Mouse (Mus musculus): ENCODE data around the gene Zfp820. TPM values are rescaled to one million over a fixed set of nuclear protein-coding genes. Genes with fewer than 3 reads are reported as not detected.
"Not testable (repeated sequence)": the region's sequence is repeated elsewhere in the genome, so short reads cannot be mapped to it uniquely, and the experiment has no call there.

Gene Zfp820
- 5.4 and 6.4 TPM in 2 replicates for polyA plus RNA-seq (2015; fragmentation: Nextera tagmentation; extraction: Ambion mirVana)

DNA sequence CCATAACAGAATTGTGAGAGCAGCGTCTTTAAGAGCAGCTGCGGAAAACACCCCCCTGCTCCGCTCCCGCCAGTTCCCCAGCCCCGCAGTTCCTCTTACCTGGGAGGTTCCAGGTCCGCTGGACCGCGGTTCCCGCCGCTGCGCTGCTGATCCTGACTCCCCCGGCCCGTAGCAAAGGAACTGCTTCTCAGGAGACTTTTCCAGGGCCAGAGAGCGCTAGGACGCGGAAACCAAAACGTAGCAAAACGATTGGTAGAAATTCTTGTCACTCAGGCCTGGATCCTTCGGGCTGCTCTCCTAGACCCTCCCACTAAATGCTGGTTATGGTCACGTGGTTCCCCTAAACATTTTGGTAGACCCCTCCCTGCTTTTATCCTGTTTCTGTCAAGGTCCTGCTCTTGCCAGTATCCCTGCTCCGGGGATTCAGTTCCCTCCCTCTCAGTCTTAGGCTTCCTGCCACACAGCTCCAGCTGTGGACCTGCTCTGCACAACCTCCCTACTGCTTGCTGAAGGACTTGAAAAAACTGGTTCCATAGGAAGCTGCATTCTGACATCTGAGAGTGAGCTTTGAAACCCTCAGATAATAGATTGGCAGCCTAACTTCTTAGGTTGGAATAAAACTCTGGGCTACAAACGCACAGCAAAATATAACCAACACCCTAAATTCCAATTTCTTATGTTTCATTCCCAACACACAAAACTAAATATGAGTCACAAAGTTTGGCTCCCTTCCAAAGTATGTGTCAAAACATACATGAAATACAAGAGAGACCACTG lies at the start of gene Zfp820:
Gene Zfp820 (minus strand): TSS at position 228 of the 777 bp plus-strand sequence.
- H3K4me2 ChIP-seq (replicated peaks; ENCODE audit: low read depth, low read length): peak within 1 kb of the TSS; percentile 59
- H3K27me3 ChIP-seq (ENCODE audit: insufficient read depth, low read length): no peaks in the 10 kb centered on the region
- ATAC-seq (ENCODE audit: low FRiP score, low TSS enrichment): peak; percentile 99
- H3K9ac ChIP-seq (replicated peaks; ENCODE audit: low read length): peak within 1 kb of the TSS; percentile 84
- no peaks in the 10 kb centered on the region for H3K4me1 ChIP-seq (ENCODE audit: insufficient read depth, low read length)
- peak within 1 kb of the TSS; percentile 78 for H3K4me3 ChIP-seq (ENCODE audit: low read length)
- H3K9me3 ChIP-seq (ENCODE audit: low read length): no peaks in the 10 kb centered on the region
- no peaks in the 10 kb centered on the region for H3K36me3 ChIP-seq (ENCODE audit: insufficient read depth, low read length)
- peak within 1 kb of the TSS; percentile 79 for H3K27ac ChIP-seq (ENCODE audit: low read length)
- 3% methylated on average over 22 of the region's 22 CpGs for WGBS

DNA sequence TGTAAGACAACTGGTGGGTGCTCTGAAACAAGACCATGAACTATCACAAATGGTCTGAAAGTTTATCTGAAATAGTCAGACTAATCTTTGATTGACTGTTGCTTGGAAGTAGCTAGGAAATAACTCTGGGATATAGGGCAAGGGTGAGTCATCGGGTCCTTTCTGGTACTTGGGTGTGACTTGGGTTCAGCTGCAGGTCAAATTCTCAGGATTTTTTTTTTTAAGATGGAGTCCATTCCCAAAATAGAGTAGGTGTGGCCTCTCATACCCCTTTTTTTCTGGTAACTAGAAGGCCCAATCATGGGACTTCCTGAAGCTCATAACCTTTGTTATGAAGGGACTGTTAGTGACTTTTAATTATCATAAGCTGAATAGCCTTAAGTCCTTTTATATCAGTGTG lies 25.7 kb upstream of the Zfp820 start:
- ATAC-seq (ENCODE audit: low FRiP score, low TSS enrichment): no peak
- H3K27me3 ChIP-seq (ENCODE audit: insufficient read depth, low read length): no peaks in the 10 kb centered on the region
- H3K4me1 ChIP-seq (ENCODE audit: insufficient read depth, low read length): no peaks in the 10 kb centered on the region
- no peak overlapping the region for H3K9ac ChIP-seq (replicated peaks; ENCODE audit: low read length)
- WGBS: 84% methylated on average over 1 of the region's 1 CpGs
- H3K27ac ChIP-seq (ENCODE audit: low read length): no peak overlapping the region
- no peak overlapping the region for H3K4me3 ChIP-seq (ENCODE audit: low read length)
- peaks cover under 1% of the 10 kb centered on the region; the same call in 1 of the 2 replicates for H3K9me3 ChIP-seq (ENCODE audit: low read length)
- no peaks in the 10 kb centered on the region for H3K36me3 ChIP-seq (ENCODE audit: insufficient read depth, low read length)
- no peak overlapping the region for H3K4me2 ChIP-seq (replicated peaks; ENCODE audit: low read depth, low read length)

DNA sequence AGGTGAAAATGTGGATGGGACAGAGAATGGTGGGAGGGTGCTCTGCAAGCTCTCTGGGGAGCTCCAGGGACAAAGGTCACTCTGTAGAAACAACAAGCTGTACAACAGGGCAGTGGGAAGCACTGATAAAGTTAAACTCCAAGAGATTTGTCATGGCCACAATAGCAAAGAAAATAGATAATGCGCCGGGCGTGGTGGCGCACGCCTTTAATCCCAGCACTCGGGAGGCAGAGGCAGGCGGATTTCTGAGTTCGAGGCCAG lies 680 bp upstream of the Zfp820 start:
- not testable (repeated sequence) for H3K4me2 ChIP-seq (replicated peaks; ENCODE audit: low read depth, low read length); H3K9ac ChIP-seq (replicated peaks; ENCODE audit: low read length); H3K9me3 ChIP-seq (ENCODE audit: low read length); H3K4me1 ChIP-seq (ENCODE audit: insufficient read depth, low read length); H3K27me3 ChIP-seq (ENCODE audit: insufficient read depth, low read length); H3K27ac ChIP-seq (ENCODE audit: low read length); ATAC-seq (ENCODE audit: low FRiP score, low TSS enrichment); H3K36me3 ChIP-seq (ENCODE audit: insufficient read depth, low read length); H3K4me3 ChIP-seq (ENCODE audit: low read length)
- 90% methylated on average over 7 of the region's 8 CpGs for WGBS

DNA sequence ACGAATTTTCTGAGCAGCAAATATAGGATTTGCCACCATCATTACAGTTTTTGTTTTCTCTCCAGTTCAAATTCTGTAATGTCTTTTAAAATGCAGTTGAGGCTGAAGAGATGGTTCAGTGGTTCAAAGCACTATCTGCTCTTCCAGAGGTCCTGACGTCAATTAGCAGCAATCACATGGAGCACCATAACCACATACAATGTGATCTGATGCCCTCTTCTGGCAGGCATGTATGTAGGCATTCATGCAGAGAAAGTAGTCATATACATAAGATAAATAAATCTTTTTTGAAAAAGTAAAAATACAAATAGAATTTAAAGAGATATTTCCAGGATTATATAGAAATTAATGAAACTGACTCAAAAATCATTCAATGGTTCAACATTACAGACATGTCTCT lies 7.1 kb downstream of the Zfp820 start:
- no peaks in the 10 kb centered on the region for H3K4me1 ChIP-seq (ENCODE audit: insufficient read depth, low read length)
- no peaks in the 10 kb centered on the region for H3K9me3 ChIP-seq (ENCODE audit: low read length)
- no peaks in the 10 kb centered on the region for H3K36me3 ChIP-seq (ENCODE audit: insufficient read depth, low read length)
- H3K27me3 ChIP-seq (ENCODE audit: insufficient read depth, low read length): no peaks in the 10 kb centered on the region
- WGBS: 71% methylated on average over 2 of the region's 2 CpGs
- no peak overlapping the region for H3K4me3 ChIP-seq (ENCODE audit: low read length)
- no peak overlapping the region for H3K4me2 ChIP-seq (replicated peaks; ENCODE audit: low read depth, low read length)
- no peak overlapping the region for H3K27ac ChIP-seq (ENCODE audit: low read length)
- ATAC-seq (ENCODE audit: low FRiP score, low TSS enrichment): no peak
- no peak overlapping the region for H3K9ac ChIP-seq (replicated peaks; ENCODE audit: low read length)

DNA sequence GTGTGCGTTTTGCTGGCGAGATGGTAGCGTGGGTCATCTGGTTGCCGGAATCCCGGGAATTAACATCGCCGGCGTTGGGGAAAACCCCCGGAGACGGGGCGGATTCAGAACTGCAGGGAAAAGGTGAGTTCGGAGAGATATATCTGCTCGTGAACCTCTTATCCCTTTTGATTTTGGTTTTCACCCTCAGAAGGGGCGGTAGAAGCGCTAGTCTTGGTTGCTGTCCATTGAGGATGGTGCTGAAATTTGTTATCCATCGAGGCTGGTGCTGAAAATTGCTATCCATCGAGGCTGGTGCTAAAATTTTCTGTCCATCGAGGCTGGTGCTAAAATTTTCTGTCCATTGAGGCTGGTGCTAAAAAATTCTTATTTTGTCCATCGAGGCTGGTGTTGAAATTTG lies 44.2 kb downstream of the Zfp820 start:
- 38% methylated on average over 18 of the region's 19 CpGs for WGBS
- not testable (repeated sequence) for H3K4me3 ChIP-seq (ENCODE audit: low read length); H3K27ac ChIP-seq (ENCODE audit: low read length); H3K36me3 ChIP-seq (ENCODE audit: insufficient read depth, low read length); H3K4me1 ChIP-seq (ENCODE audit: insufficient read depth, low read length); H3K27me3 ChIP-seq (ENCODE audit: insufficient read depth, low read length); ATAC-seq (ENCODE audit: low FRiP score, low TSS enrichment); H3K9me3 ChIP-seq (ENCODE audit: low read length); H3K9ac ChIP-seq (replicated peaks; ENCODE audit: low read length); H3K4me2 ChIP-seq (replicated peaks; ENCODE audit: low read depth, low read length)

DNA sequence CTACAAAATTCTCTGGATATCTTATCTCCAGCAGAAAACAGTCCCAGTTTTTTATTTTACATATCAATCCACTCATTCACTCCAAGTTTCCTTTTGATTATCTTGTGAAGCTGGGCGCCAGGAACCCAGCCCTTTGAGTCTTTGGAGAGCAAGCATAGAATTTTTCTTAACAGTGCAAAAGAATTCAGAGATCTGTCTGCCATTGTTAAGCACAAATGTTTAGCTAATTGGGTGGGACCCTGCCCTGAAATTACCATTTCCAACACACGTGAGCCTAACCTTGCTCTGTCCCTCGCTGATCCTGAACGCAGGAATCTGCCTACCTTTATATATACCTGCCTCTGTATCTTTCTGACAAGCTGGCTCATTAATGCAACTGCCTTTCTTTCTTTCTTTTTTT lies 53.3 kb downstream of the Zfp820 start:
- Histone ChIP-seq H3K4me3 (ENCODE audit: low read length) (no peak overlapping the region), H3K9ac (replicated peaks; ENCODE audit: low read length) (no peak overlapping the region), H3K4me1 (ENCODE audit: insufficient read depth, low read length) (no peaks in the 10 kb centered on the region), H3K27me3 (ENCODE audit: insufficient read depth, low read length) (no peaks in the 10 kb centered on the region), H3K27ac (ENCODE audit: low read length) (no peak overlapping the region), H3K9me3 (ENCODE audit: low read length) (0 out of 2 replicates have a peak, but pooled peaks cover 3% of the 10 kb centered on the region), H3K36me3 (ENCODE audit: insufficient read depth, low read length) (no peaks in the 10 kb centered on the region), H3K4me2 (replicated peaks; ENCODE audit: low read depth, low read length) (no peak overlapping the region)
- ATAC-seq (ENCODE audit: low FRiP score, low TSS enrichment): no peak
- 71% methylated on average over 4 of the region's 4 CpGs for WGBS

DNA sequence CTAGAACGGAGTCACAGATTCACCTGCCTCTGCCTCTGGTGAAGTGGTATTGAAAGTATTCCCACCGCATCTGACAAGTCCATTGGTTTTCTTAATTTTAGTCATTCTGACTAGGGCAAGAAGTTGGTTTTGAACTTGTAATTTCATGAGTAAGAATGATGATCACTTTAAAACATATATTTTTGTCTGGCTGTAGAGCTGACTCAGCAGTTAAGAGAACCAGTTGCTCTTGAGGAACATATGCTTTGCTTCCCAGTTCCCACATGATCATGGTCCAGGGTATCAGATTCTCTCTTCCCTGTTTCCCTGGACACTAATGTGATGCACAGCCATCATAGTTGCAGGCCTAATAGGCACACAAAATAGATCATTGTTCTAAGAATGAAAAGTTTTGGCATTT lies 75.2 kb downstream of the Zfp820 start:
- H3K9me3 ChIP-seq (ENCODE audit: low read length): no peaks in the 10 kb centered on the region
- no peak overlapping the region for H3K9ac ChIP-seq (replicated peaks; ENCODE audit: low read length)
- H3K27ac ChIP-seq (ENCODE audit: low read length): no peak overlapping the region
- ATAC-seq (ENCODE audit: low FRiP score, low TSS enrichment): no peak
- no peak overlapping the region for H3K4me3 ChIP-seq (ENCODE audit: low read length)
- H3K27me3 ChIP-seq (ENCODE audit: insufficient read depth, low read length): no peaks in the 10 kb centered on the region
- H3K4me1 ChIP-seq (ENCODE audit: insufficient read depth, low read length): no peaks in the 10 kb centered on the region
- H3K36me3 ChIP-seq (ENCODE audit: insufficient read depth, low read length): no peaks in the 10 kb centered on the region
- H3K4me2 ChIP-seq (replicated peaks; ENCODE audit: low read depth, low read length): no peak overlapping the region
- 83% methylated on average over 2 of the region's 2 CpGs for WGBS

Other genes starting within 250 kb of the Zfp820 start
- gene Zfp983, start 195.1 kb downstream of the Zfp820 start, polyA plus RNA-seq (2015; fragmentation: Nextera tagmentation; extraction: Ambion mirVana): 4.4 and 4.6 TPM in 2 replicates
- 4.8 and 6.6 TPM in 2 replicates for gene Gm10226, start 153.9 kb downstream of the Zfp820 start, polyA plus RNA-seq (2015; fragmentation: Nextera tagmentation; extraction: Ambion mirVana)
- 13.1 and 15.3 TPM in 2 replicates for gene Zfp760, start 138.0 kb downstream of the Zfp820 start, polyA plus RNA-seq (2015; fragmentation: Nextera tagmentation; extraction: Ambion mirVana)
- 8.2 and 8.3 TPM in 2 replicates for gene Zfp229, start 115.0 kb downstream of the Zfp820 start, polyA plus RNA-seq (2015; fragmentation: Nextera tagmentation; extraction: Ambion mirVana)
- gene Zfp995, start 64.2 kb upstream of the Zfp820 start, polyA plus RNA-seq (2015; fragmentation: Nextera tagmentation; extraction: Ambion mirVana): 6.6 and 6.8 TPM in 2 replicates
- gene Zfp942, start 116.7 kb upstream of the Zfp820 start, polyA plus RNA-seq (2015; fragmentation: Nextera tagmentation; extraction: Ambion mirVana): 21.6 and 24.8 TPM in 2 replicates
- gene Zfp943, start 116.8 kb upstream of the Zfp820 start, polyA plus RNA-seq (2015; fragmentation: Nextera tagmentation; extraction: Ambion mirVana): 15.8 and 16.9 TPM in 2 replicates